Mouse (Mus musculus) embryonic facial prominence, embryonic 14.5 days (tissue): ENCODE data around the gene Tceanc2. TPM values are rescaled to one million over a fixed set of nuclear protein-coding genes. Genes with fewer than 3 reads are reported as not detected.

ENCODE experiments used
- ATAC-seq: fragments of 200-750 bp; cut with Nextera tagmentation; 2 replicates; pipeline ENCODE4 v1.8.0; 2017; ENCODE audit warnings: low read depth, moderate number of reproducible peaks, moderate TSS enrichment
- DNase-seq: peaks from one replicate; pipeline ENCODE4 v3.0.0-alpha.2; 2015; ENCODE audit warnings: low spot score
- H3K27ac ChIP-seq: fragments of 300-500 bp; sonication (generic); replicated peaks from 2 replicates; pipeline ENCODE4 v1.5.1; 2014; ENCODE audit warnings: low read depth, mild to moderate bottlenecking, low read length, moderate library complexity
- H3K27me3 ChIP-seq: fragments of 300-500 bp; sonication (generic); replicated peaks from 2 replicates; pipeline ENCODE4 v1.6.1; 2014; ENCODE audit warnings: low read length; ENCODE audit not compliant: control insufficient read depth, insufficient read depth
- H3K36me3 ChIP-seq: fragments of 300-500 bp; sonication (generic); 2 replicates; pipeline ENCODE4 v1.6.1; 2014; ENCODE audit warnings: low read length, mixed read lengths; ENCODE audit not compliant: control insufficient read depth, insufficient read depth
- H3K4me1 ChIP-seq: fragments of 300-500 bp; sonication (generic); 2 replicates; pipeline ENCODE4 v1.6.1; 2014; ENCODE audit warnings: antibody characterized with exemption, low read length; ENCODE audit not compliant: control insufficient read depth, insufficient read depth
- H3K4me2 ChIP-seq: fragments of 300-500 bp; sonication (generic); 2 replicates; pipeline ENCODE4 v1.6.1; 2014; ENCODE audit warnings: low read depth, mild to moderate bottlenecking, low read length, moderate library complexity, mixed read lengths
- H3K4me3 ChIP-seq: fragments of 300-500 bp; sonication (generic); 2 replicates; pipeline ENCODE4 v1.5.1; 2014; ENCODE audit warnings: low read depth, mild to moderate bottlenecking, low read length
- H3K9ac ChIP-seq: fragments of 300-500 bp; sonication (generic); 2 replicates; pipeline ENCODE4 v1.6.1; 2014; ENCODE audit warnings: low read depth, mild to moderate bottlenecking, low read length, moderate library complexity, mixed read lengths
- H3K9me3 ChIP-seq: fragments of 300-500 bp; sonication (generic); 2 replicates; pipeline ENCODE4 v1.6.1; 2016; ENCODE audit warnings: low read length; ENCODE audit not compliant: control insufficient read depth
- WGBS: fragments of 180-500 bp; shearing (Covaris S2); extraction: QIAGEN DNeasy Blood & Tissue Kit; methylation state at CpG from one replicate; pipeline ENCODE4 v1.1.7; 2014; 5-methylcytosine and 5-hydroxymethylcytosine counted together
- polyA plus RNA-seq: library from polyadenylated mRNA; unstranded; fragments of >200 nt; fragmentation: Nextera tagmentation; extraction: Ambion mirVana; gene quantifications from 2 replicates; pipeline ENCODE4 v1.2.1, GENCODE M21; 2014

Tceanc2 gene
- polyA plus RNA-seq, 1 experiment from 2014 or later: 36.8 TPM

DNA sequence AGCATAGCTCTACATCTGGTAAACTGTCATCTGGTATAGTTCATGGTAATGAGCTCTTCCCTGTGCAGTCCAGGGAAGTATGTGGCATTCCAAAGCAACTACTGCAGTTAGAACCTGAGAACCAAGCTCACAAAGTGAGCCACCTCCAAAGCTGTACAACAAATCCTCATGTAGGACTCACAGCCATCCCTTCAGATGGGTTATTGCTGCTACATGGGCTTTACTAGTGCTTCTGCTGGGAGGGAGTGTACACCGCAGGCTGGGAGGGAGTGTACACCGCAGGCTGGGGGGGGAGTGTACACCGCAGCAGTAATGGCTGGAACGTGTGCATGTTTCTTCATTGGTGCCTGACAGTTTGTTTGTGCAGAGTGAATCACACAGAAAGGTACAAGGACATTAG is 4.3 kb upstream of the Tceanc2 start:
- no peak for DNase-seq
- no peak overlapping the region for H3K4me3 ChIP-seq
- ATAC-seq: no peak
- H3K9me3 ChIP-seq: no peaks in the 10 kb centered on the region
- no peak overlapping the region for H3K9ac ChIP-seq
- 91% methylated on average over 4 of the region's 4 CpGs for WGBS
- no peaks in the 10 kb centered on the region for H3K27me3 ChIP-seq
- H3K4me2 ChIP-seq: no peak overlapping the region; the same call in 1 of the 2 replicates
- peaks cover 25% of the 10 kb centered on the region for H3K36me3 ChIP-seq
- peak overlapping the region; percentile 68 for H3K27ac ChIP-seq
- peaks cover 41% of the 10 kb centered on the region for H3K4me1 ChIP-seq

- DNase-seq (no peak), ATAC-seq (no peak)
- Histone ChIP-seq H3K4me2 (no peak overlapping the region), H3K9ac (no peak overlapping the region), H3K27me3 (no peaks in the 10 kb centered on the region), H3K27ac (no peak overlapping the region), H3K4me1 (peaks cover 41% of the 10 kb centered on the region), H3K36me3 (peaks cover 21% of the 10 kb centered on the region), H3K4me3 (no peak overlapping the region), H3K9me3 (no peaks in the 10 kb centered on the region)
- 47% methylated on average over 2 of the region's 2 CpGs for WGBS
Measured at GRCm38 (mm10) chr4:107182796-107183195, 3.9 kb upstream of the Tceanc2 start.

DNA sequence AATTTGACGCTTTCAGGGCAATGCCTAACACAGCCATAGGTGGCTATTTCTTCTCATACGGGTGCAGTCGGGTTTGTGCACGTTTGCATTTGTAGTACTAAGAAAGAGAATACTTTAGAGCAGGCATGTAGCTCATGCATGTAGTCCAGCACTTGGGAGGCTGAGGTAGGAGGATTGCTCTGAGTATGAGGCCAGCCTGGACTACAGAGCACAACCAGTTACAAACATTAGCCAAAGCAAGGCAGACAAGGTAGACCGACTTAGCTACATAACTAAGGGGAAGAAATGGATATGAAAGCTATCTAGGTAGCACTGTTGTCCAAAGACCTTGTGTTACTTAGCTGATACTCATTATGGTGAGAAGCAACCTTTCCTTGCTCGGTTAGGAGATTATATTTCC is 3.0 kb upstream of the Tceanc2 start:
- no peak overlapping the region for H3K4me3 ChIP-seq
- WGBS: 63% methylated on average over 6 of the region's 6 CpGs
- ATAC-seq (no peak), DNase-seq (no peak)
- H3K9ac ChIP-seq: peak overlapping the region; percentile 41; the same call in 1 of the 2 replicates
- peaks cover 11% of the 10 kb centered on the region for H3K36me3 ChIP-seq
- 0 out of 2 replicates have a peak overlapping the region, but pooled peaks have one; percentile 44 for H3K27ac ChIP-seq
- H3K4me1 ChIP-seq: peaks cover 49% of the 10 kb centered on the region
- H3K9me3 ChIP-seq: no peaks in the 10 kb centered on the region
- H3K27me3 ChIP-seq: no peaks in the 10 kb centered on the region
- peak overlapping the region; percentile 7; the same call in 1 of the 2 replicates for H3K4me2 ChIP-seq

DNA sequence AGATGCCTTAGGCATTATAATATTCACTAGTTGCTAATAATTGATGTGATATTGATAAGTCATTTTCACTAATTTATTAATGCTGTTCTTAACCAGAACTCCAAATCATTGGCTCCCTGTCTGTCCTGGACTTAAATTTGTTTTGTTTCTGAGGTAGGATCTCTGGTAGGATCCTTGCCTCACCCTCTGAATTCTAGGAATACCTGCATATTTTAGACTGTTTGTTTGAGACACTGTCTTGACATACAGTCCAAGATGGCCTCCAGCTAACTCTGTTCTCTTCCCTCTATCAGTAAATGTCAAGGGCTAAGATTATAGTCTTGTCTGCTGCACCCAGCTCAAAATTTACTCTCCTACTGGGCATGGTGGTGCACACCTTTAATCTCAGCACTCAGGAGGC is 1.8 kb upstream of the Tceanc2 start:
- ATAC-seq: no peak

GRCm38 (mm10) chr4:107179561-107179960 is 645 bp upstream of the Tceanc2 start:
- WGBS: 3% methylated on average over 8 of the region's 8 CpGs
- Histone ChIP-seq H3K9ac (peak overlapping the region; percentile 93), H3K27ac (peak overlapping the region; percentile 91), H3K36me3 (0 out of 2 replicates have a peak, but pooled peaks cover 15% of the 10 kb centered on the region), H3K4me3 (peak overlapping the region; percentile 97), H3K4me2 (peak overlapping the region; percentile 53), H3K9me3 (no peaks in the 10 kb centered on the region), H3K27me3 (no peaks in the 10 kb centered on the region), H3K4me1 (peaks cover 37% of the 10 kb centered on the region)
- DNase-seq: peak; percentile 59
- ATAC-seq: no peak

More for the DNA sequence above, 1.8 kb upstream of the Tceanc2 start:
- Histone ChIP-seq H3K27me3 (no peaks in the 10 kb centered on the region), H3K36me3 (peaks cover 4% of the 10 kb centered on the region; the same call in 1 of the 2 replicates), H3K27ac (no peak overlapping the region), H3K9me3 (no peaks in the 10 kb centered on the region), H3K4me2 (peak overlapping the region; percentile 53), H3K4me3 (no peak overlapping the region), H3K4me1 (peaks cover 42% of the 10 kb centered on the region), H3K9ac (no peak overlapping the region; the same call in 1 of the 2 replicates)
- DNase-seq: no peak

GRCm38 (mm10) chr4:107178182-107178829 is 610 bp downstream of the Tceanc2 start, which contains the start of gene Tmem59:
TSS of gene Tmem59 (plus strand) at chr4:107178399.
- WGBS: under 1% methylated on average over 43 of the region's 49 CpGs
- H3K27me3 ChIP-seq: no peaks in the 10 kb centered on the region

GRCm38 (mm10) chr4:107177506-107177905 is 1.4 kb downstream of the Tceanc2 start:
- peak overlapping the region; percentile 97 for H3K4me3 ChIP-seq
- ATAC-seq (no peak), DNase-seq (no peak)
- 46% methylated on average over 11 of the region's 11 CpGs for WGBS
- H3K4me1 ChIP-seq: peaks cover 30% of the 10 kb centered on the region
- peak overlapping the region; percentile 93 for H3K9ac ChIP-seq
- H3K36me3 ChIP-seq: peaks cover 34% of the 10 kb centered on the region; the same call in 1 of the 2 replicates
- no peaks in the 10 kb centered on the region for H3K27me3 ChIP-seq
- H3K4me2 ChIP-seq: peak overlapping the region; percentile 57
- H3K27ac ChIP-seq: peak overlapping the region; percentile 91
- H3K9me3 ChIP-seq: no peaks in the 10 kb centered on the region

More at GRCm38 (mm10) chr4:107178182-107178829, 610 bp downstream of the Tceanc2 start, which contains the start of gene Tmem59:
- Histone ChIP-seq H3K9ac (peak within 1 kb of the TSS; percentile 93), H3K36me3 (peaks cover 26% of the 10 kb centered on the region; the same call in 1 of the 2 replicates), H3K4me1 (peaks cover 35% of the 10 kb centered on the region), H3K9me3 (no peaks in the 10 kb centered on the region), H3K4me3 (peak within 1 kb of the TSS; percentile 97), H3K27ac (peak within 1 kb of the TSS; percentile 91), H3K4me2 (peak within 1 kb of the TSS; percentile 57)
- DNase-seq: peak; percentile 98
- ATAC-seq: peak; percentile 96

DNA sequence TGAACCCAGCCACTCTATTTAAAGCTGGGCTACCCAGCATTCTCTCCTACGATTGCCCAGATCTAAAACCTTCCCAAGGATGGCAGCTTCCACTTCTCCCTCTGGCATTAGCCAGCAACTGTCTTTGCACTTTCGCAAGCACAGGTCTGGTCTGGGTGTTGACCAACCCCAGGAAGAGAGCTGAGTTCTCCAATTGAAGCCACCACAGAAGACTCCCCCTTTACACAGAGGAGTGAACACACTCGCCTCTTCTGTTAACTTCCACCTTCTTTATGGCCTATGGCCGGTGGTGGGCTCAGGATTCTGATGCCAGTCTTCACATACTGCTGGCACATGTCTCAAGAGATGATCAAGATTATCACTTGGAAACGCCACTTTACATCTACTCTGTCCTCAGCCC is 11.1 kb downstream of the Tceanc2 start:
- H3K9me3 ChIP-seq: no peaks in the 10 kb centered on the region
- no peak for ATAC-seq
- H3K36me3 ChIP-seq: peaks cover 41% of the 10 kb centered on the region
- no peak overlapping the region for H3K4me3 ChIP-seq
- H3K27me3 ChIP-seq: no peaks in the 10 kb centered on the region
- no peak overlapping the region for H3K27ac ChIP-seq
- no peak overlapping the region for H3K4me2 ChIP-seq
- H3K4me1 ChIP-seq: no peaks in the 10 kb centered on the region
- DNase-seq: no peak
- WGBS: 88% methylated on average over 5 of the region's 5 CpGs
- no peak overlapping the region for H3K9ac ChIP-seq

DNA sequence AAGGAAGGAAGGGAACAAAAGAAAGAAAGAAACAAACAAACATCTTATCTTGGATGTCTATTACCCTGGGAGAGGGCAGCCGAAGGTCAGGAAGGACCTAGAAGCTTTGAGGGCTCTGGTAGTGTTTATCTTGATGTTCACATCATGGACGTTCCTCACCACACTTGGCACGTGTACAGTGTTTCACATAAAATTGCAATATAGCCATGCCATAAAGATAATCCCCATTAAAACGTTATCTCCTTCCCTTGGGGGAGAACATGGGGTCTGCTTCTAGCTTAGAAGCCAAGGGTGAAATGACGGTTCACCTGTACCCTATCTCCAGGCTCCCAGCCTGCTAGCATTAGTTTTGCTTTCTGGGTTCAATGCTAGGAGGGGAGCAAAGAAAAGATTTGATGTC is 12.2 kb downstream of the Tceanc2 start:
- 80% methylated on average over 5 of the region's 5 CpGs for WGBS
- Histone ChIP-seq H3K27me3 (no peaks in the 10 kb centered on the region), H3K4me1 (no peaks in the 10 kb centered on the region), H3K4me2 (no peak overlapping the region), H3K36me3 (peaks cover 32% of the 10 kb centered on the region), H3K9me3 (no peaks in the 10 kb centered on the region), H3K27ac (no peak overlapping the region), H3K9ac (no peak overlapping the region), H3K4me3 (no peak overlapping the region)
- no peak for ATAC-seq
- DNase-seq: no peak
